Mouse (Mus musculus) embryo, embryonic 11.5 days (tissue): ENCODE results near the gene Spaar.

Experiments used
- DNase-seq: peaks from one replicate; pipeline ENCODE4 v3.0.0-alpha.2; 2012; ENCODE audit warnings: low read depth, low spot score

Spaar gene

GRCm38 (mm10) chr4:43729794-43730550 is at the start of gene Spaar:
Gene Spaar (plus strand): TSS chr4:43730034.
- no peak for DNase-seq

DNA sequence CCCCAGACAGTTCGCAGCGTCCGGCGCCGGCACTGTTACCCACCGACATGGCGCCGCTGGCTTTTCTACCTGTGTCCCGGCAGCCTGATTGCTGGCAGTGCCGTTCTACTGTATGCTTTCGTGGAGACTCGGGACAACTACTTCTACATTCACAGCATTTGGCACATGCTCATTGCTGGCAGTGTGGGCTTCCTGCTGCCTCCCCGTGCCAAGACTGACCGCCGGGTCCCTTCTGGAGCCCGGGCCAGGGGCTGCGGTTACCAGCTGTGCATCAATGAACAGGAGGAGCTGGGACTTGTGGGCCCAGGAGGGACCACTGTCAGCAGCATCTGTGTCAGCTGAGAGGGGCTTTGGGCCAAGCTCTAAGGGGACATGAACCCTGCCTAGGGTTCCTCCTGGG is 39.8 kb upstream of the Spaar start:
- no peak for DNase-seq

DNA sequence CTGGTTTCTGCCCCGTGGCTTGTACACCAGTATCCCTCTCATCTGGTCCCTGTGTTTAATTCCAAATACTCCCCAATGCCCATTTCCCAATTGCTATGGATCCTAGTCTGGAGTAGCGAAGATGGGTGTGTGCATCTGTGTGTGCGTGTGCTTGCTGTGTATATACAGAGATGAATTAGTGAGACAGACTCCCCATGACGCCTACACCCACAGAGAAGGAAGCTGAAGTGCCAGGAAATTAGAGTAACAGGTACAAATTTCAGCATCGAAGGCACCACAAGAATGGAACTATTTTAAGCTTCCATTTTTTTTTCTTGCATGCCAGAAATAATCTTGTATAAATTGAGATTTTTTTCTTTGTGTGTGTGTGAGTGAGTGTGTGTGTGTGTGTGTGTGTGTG is 38.8 kb upstream of the Spaar start:
- DNase-seq: no peak

DNA sequence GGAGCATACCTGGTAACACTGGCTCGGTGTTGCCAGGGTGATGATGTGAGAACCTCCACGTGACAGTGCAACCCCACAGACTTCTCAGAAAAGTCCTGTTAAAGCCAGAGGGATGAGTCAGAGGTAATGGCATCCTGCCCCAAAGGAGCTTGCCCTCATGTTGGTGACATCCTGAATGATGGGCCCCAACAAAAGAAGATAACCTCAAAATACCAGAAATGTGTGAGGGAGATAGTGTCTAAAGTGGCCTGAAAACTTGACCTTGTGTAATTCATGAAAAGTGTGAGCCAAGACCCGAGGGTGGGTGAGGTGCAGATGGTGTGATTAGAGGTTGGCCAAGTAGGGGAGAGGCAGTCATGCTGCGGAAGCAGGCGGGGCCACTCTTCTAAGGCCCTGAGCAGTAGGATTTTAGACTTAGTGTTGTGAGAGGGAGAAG is 36.0 kb upstream of the Spaar start:
- no peak for DNase-seq

- DNase-seq: no peak
Observed at GRCm38 (mm10) chr4:43694439-43695248, 35.2 kb upstream of the Spaar start.

GRCm38 (mm10) chr4:43695249-43695671 is 34.6 kb upstream of the Spaar start:
- no peak for DNase-seq

DNA sequence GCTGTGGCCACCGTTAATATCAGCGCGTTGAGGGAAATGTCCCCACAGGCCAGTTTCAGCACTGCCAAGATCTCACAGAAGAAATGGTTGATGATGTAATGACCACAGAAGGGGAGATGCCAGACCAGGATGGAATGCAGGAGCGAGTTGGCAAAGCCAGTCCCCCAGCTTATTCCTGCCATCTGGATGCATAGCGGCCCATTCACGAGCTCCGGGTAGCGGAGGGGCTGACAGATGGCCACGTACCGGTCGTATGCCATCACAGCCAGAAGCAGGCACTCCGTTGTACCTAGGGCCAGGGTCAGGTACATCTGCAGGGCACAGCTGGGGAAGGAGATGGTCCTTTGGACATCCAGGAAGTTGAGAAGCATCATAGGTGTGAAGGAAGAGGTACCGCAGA is 33.3 kb upstream of the Spaar start:
- DNase-seq: no peak

DNA sequence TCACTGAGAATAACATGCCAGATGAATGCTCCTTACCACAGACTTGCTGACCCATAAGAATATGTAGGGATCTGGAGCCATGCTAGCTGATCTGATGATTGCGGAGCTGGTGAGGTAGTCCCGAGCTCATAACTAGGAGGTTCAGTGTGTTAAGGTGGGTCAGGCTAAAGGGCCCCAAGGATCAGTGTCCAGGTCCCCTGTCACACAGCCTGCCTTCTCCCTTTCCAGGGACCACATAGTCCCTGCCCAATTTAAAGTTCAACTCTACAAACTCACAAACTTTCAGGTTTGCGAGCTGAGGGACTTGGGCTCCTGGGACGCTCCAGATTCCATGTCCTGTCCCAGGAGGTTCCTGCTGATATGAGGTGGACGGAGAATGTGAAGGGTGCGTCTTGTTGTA is 29.1 kb upstream of the Spaar start, which contains the start of gene Olfr70:
Gene Olfr70, minus strand, starts transcription at position 101 of the 400 bp plus-strand sequence.
- no peak for DNase-seq

DNA sequence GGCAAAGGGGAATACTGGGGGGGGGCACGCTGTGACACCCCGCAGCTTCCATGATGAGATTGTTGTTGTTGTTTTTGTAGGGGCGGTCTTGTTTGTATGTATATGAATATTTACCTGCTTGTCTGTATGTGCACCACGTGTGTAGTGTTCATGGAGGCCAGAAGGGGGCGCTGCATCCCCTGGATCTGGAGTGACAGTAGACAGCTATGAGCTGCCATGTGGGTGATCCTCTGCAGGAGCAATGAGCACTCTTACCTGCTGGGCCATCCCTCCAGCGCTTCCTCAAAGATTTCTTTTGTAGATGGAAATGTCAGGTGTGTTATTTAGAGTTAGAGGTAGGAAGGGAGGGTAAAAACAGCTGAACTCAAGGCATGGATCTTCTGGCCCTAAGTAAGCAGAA is 26.4 kb upstream of the Spaar start:
- DNase-seq: no peak

- DNase-seq: no peak
Observed at GRCm38 (mm10) chr4:43703851-43704250, 26.0 kb upstream of the Spaar start.

GRCm38 (mm10) chr4:43705991-43706390 is 23.8 kb upstream of the Spaar start:
- no peak for DNase-seq

DNA sequence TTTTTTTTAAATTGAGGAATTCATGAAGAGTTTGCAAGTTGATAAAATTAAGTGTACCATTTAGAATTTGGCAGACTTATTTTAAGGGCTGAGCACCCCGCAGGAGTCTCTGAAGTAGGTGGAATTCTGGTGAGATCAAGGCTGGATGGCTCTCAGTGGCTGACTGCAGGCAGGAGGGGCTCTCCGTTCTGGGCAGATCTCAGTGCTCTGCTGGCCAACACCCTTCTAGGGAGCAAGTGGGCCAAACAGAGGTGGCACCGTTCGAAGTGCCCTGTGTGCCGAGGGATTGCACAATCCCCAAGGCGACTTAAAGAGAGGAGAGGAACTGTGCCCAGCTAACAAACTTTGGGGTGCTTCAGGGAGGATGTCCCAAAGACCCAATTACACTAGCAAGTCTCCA is 20.0 kb upstream of the Spaar start, which contains the start of gene Olfr71:
Gene Olfr71, minus strand, starts transcription at position 387 of the 400 bp plus-strand sequence.
- no peak for DNase-seq

DNA sequence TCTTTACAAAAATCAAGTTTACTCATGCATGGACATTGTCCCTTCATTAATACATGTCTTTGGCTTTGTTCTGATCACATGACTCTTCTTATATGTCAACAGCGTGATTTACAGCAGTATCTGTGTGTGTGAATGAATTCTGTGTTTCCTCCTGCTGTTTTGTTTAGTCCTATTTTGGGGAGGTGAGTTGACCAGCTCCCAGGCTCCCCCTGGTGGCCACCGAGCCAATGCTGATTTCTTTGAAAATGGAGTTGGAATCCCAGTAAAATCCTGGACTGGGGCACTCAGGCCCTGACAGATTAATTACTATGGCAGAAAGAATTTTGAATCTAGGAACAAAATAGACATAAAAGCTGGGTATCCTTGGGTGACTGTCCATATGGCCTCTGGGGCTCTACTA is 18.0 kb upstream of the Spaar start:
- peak; percentile 59 for DNase-seq

GRCm38 (mm10) chr4:43713652-43714219 is 16.1 kb upstream of the Spaar start:
- no peak for DNase-seq

GRCm38 (mm10) chr4:43720491-43721228 is 9.2 kb upstream of the Spaar start:
- no peak for DNase-seq

DNA sequence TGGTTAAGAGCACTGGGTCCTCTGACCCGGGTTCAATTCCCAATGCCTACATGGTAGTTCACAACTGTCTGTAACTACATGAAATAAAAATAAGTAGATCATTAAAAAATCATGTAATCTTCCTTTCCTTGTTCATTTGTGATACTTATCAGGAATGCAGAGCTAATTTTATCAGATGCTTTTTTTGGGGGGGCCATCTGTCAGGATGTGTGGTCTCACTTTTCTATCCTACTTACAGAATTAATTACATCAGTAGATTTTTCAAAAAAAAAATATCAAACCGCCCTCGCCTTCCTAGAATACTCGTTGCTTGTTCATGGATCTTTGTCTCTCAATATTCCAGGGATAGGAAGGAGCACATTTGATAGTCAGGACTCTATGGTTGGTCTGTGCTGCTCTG is 7.6 kb upstream of the Spaar start:
- DNase-seq: no peak

DNA sequence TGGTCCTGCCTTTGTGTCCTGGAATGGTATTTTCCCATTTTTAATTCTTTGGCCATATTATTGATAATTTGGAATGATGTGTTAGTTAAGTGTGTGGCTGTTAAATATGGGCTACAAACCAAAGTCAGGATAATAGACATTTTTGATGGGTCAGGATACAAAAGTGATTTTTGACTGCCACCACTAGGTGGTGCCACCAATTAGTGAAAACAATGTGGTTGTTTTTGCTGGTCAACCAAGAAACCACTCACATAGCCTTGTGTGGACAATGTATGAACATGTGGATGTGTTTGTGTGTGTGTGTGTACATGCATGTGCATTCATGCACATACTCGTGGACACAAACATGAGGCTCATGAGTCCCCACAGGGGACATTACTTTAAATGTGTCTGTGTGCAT is 5.1 kb upstream of the Spaar start:
- peak; percentile 44 for DNase-seq

- no peak for DNase-seq
Observed at GRCm38 (mm10) chr4:43726228-43726993, 3.4 kb upstream of the Spaar start.

GRCm38 (mm10) chr4:43726995-43727394 is 2.8 kb upstream of the Spaar start, which contains the start of gene Hrct1:
Gene Hrct1 (plus strand): TSS chr4:43727188.
- DNase-seq: no peak

DNA sequence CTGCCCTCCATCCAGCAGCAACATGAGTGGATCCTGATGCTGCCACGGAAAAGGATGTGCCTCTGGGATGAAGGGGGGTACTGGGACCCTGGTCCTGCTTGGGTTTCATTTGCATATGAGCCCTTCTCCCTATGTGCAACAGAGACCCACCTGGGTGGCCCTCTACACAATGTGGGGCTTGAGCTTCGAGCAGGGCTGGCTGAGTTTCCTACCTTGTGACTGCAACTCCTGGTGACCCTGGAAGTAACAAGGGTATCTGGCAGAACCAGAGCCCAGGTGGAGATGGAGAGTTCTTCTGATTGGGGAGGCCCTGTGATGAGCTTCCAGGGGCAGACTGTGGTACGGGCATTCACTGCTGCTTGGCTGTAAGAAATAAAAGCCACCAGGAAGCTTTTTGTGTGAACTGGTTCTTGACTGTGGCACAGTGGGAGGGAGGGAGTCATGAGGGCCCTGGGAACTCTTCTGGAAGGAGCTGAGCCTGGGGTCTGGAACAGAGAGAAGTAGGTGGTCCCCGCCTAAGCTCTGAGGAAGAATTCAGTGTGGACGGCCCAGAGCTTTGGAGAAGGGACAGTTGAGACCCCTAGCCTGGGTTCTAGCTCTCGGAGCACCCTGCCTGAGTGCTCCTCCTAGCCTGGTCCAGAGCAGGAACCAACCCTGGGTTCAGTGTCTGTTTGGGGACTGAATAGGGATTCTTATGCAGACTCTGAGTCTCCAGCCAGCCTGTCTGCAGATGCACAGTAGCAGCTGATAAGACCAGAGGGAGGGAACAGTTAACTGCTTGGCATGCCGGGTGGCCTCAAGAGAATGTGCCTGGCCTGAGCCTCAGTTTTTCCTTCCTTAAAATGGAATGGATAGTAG is 1.9 kb upstream of the Spaar start:
- DNase-seq: no peak
